ENCODE assay signal across 8 mouse cellular contexts in the genomic region with DNA sequence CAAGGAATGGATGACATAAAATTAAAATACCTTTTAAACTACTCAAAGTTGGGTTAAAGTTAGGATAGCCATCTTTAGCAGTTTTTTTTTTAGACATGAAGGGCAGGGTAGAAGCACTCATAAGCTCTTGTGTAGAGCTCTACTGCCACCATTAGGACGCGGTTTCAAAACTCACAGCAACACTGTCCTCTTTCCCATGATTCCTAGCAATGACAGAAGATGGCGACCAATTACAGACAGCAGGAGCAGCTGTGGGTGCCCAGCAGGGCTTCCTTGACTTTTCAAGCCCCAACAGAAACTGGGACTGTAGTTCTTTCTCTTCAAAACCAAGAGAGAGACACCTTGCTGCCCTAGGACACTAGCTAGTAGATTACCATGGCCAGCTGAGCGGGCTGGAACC.
DNase-seq lines count a peak whose midpoint lies in the region; ATAC-seq lines count a peak whose summit lies in the region.

No protein-coding gene starts in this region.

- DNase-seq in kidney, postnatal 14 days, result no peak
- DNase-seq in Muller cell, postnatal 12 days (ENCODE audit: inconsistent ontology term), result peak; percentile 54
- DNase-seq in retina, postnatal 7 days (ENCODE audit: low read depth, low spot score), result peak; percentile 43
- DNase-seq in T-cell, adult 2 months (ENCODE audit: low spot score), result no peak

- no peak overlapping the region for H3K27ac ChIP-seq in kidney, embryonic 15.5 days
- H3K27ac ChIP-seq in forebrain, embryonic 12.5 days, result no peak overlapping the region
- peak overlapping the region; percentile 77 for H3K27ac ChIP-seq in hindbrain, embryonic 15.5 days (replicated peaks)
- no peak overlapping the region for H3K27ac ChIP-seq in liver, embryonic 16.5 days (ENCODE audit: low read length)

- 70% methylated on average over 4 of the region's 4 CpGs for WGBS in kidney, embryonic 15.5 days
- WGBS in forebrain, embryonic 12.5 days, result 76% methylated on average over 4 of the region's 4 CpGs
- WGBS in hindbrain, embryonic 15.5 days, result 65% methylated on average over 4 of the region's 4 CpGs
- WGBS in liver, embryonic 16.5 days (ENCODE audit: insufficient replicate concordance), result 57% methylated on average over 4 of the region's 4 CpGs

- peak overlapping the region; percentile 51 for H3K4me2 ChIP-seq in kidney, embryonic 15.5 days
- H3K4me2 ChIP-seq in forebrain, embryonic 12.5 days, result 0 out of 2 replicates have a peak overlapping the region, but pooled peaks have one; percentile 27
- peak overlapping the region; percentile 43 for H3K4me2 ChIP-seq in hindbrain, embryonic 15.5 days
- peak overlapping the region; percentile 40; the same call in 1 of the 2 replicates for H3K4me2 ChIP-seq in liver, embryonic 16.5 days (ENCODE audit: low read depth, low read length)

- H3K27me3 ChIP-seq in kidney, embryonic 15.5 days, result no peaks in the 10 kb centered on the region
- no peaks in the 10 kb centered on the region for H3K27me3 ChIP-seq in forebrain, embryonic 12.5 days
- no peaks in the 10 kb centered on the region for H3K27me3 ChIP-seq in hindbrain, embryonic 15.5 days
- H3K27me3 ChIP-seq in liver, embryonic 16.5 days (ENCODE audit: control insufficient read depth, insufficient read depth, low read depth, low read length), result no peaks in the 10 kb centered on the region

- no peak overlapping the region for H3K9ac ChIP-seq in kidney, embryonic 15.5 days
- H3K9ac ChIP-seq in forebrain, embryonic 12.5 days, result no peak overlapping the region
- H3K9ac ChIP-seq in hindbrain, embryonic 15.5 days, result 0 out of 2 replicates have a peak overlapping the region, but pooled peaks have one; percentile 10
- H3K9ac ChIP-seq in liver, embryonic 16.5 days (ENCODE audit: low read depth, low read length), result no peak overlapping the region

- no peaks in the 10 kb centered on the region for H3K4me1 ChIP-seq in kidney, embryonic 15.5 days
- H3K4me1 ChIP-seq in forebrain, embryonic 12.5 days, result no peaks in the 10 kb centered on the region
- no peaks in the 10 kb centered on the region for H3K4me1 ChIP-seq in hindbrain, embryonic 15.5 days (replicated peaks)
- H3K4me1 ChIP-seq in liver, embryonic 16.5 days (ENCODE audit: control insufficient read depth, low read depth, low read length), result no peaks in the 10 kb centered on the region

- H3K4me3 ChIP-seq in kidney, embryonic 15.5 days (replicated peaks), result peak overlapping the region; percentile 33
- H3K4me3 ChIP-seq in forebrain, embryonic 12.5 days (replicated peaks), result 0 out of 2 replicates have a peak overlapping the region, but pooled peaks have one; percentile 10
- peak overlapping the region; percentile 28 for H3K4me3 ChIP-seq in hindbrain, embryonic 15.5 days
- peak overlapping the region; percentile 43 for H3K4me3 ChIP-seq in liver, embryonic 16.5 days (ENCODE audit: low read depth, low read length)

- H3K9me3 ChIP-seq in kidney, embryonic 15.5 days (replicated peaks), result no peaks in the 10 kb centered on the region
- no peaks in the 10 kb centered on the region for H3K9me3 ChIP-seq in forebrain, embryonic 12.5 days
- H3K9me3 ChIP-seq in hindbrain, embryonic 15.5 days, result no peaks in the 10 kb centered on the region
- H3K9me3 ChIP-seq in liver, embryonic 16.5 days (replicated peaks; ENCODE audit: control insufficient read depth, low read length), result no peaks in the 10 kb centered on the region

- H3K36me3 ChIP-seq in kidney, embryonic 15.5 days, result peaks cover 39% of the 10 kb centered on the region
- H3K36me3 ChIP-seq in forebrain, embryonic 12.5 days (replicated peaks), result peaks cover 20% of the 10 kb centered on the region
- peaks cover 5% of the 10 kb centered on the region; the same call in 1 of the 2 replicates for H3K36me3 ChIP-seq in hindbrain, embryonic 15.5 days
- no peaks in the 10 kb centered on the region for H3K36me3 ChIP-seq in liver, embryonic 16.5 days (ENCODE audit: control insufficient read depth, insufficient read depth)

- ATAC-seq in kidney, embryonic 15.5 days (replicated peaks; ENCODE audit: low FRiP score), result no peak
- no peak for ATAC-seq in forebrain, embryonic 12.5 days (ENCODE audit: low FRiP score)
- 0 out of 2 replicates have a peak, but pooled peaks have one; percentile 23 for ATAC-seq in hindbrain, embryonic 15.5 days (ENCODE audit: low FRiP score, low read depth)
- peak; percentile 39; the same call in 1 of the 2 replicates for ATAC-seq in liver, embryonic 16.5 days (ENCODE audit: low read depth)

Comparison
In these comparisons a context has a peak if more than half of its experiments do, and no peak if none do; other contexts are left out.
1. ATAC-seq: peak in hindbrain, embryonic 15.5 days (single experiment) and liver, embryonic 16.5 days (single experiment); none in kidney, embryonic 15.5 days (single experiment) and forebrain, embryonic 12.5 days (single experiment).
2. DNase-seq: peak in Muller cell, postnatal 12 days (single experiment) and retina, postnatal 7 days (single experiment); none in kidney, postnatal 14 days (single experiment) and T-cell, adult 2 months (single experiment).
3. Peak in every context shown above with its lines, with median percentiles within 50 percentile points of each other: H3K4me2 ChIP-seq and H3K4me3 ChIP-seq.